8 mouse cellular contexts compared by ENCODE assay signal in the genomic region with DNA sequence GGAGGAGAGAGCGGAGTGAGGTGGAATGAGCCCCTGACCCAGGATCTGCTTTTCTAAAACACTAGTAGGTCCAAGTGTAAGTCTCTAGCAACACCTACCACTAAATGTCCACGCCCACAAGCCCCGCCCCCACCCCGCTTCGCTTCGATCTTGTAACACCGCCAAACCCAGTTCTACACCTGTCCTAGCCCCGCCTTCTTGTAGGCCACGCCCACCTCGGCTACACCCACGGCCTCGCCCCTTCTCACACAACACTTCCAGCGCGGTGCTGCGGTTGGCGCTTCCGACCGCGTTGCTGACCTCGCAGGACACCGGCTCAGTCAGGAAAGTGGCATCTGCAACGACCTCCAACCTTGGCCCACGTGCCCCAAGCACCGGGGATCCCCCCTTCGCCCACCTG. TPM values are rescaled to one million over a fixed set of nuclear protein-coding genes. Genes with fewer than 3 reads are reported as not detected.
DNase-seq lines count a peak whose midpoint lies in the region; ATAC-seq and TF ChIP-seq lines count a peak whose summit lies in the region.

No protein-coding gene starts in this region.

- 0 out of 2 replicates have a peak overlapping the region, but pooled peaks have one; percentile 19 for H3K9ac ChIP-seq in hindbrain, embryonic 11.5 days (ENCODE audit: low read depth, low read length)
- no peak overlapping the region for H3K9ac ChIP-seq in liver, adult 2 months (ENCODE audit: low read depth, low read length)
- H3K9ac ChIP-seq in midbrain, embryonic 16.5 days (ENCODE audit: low read depth, low read length), result no peak overlapping the region; the same call in 1 of the 2 replicates

- peak overlapping the region; percentile 35 for H3K4me2 ChIP-seq in hindbrain, embryonic 11.5 days (replicated peaks; ENCODE audit: low read depth, low read length)
- peak overlapping the region; percentile 23 for H3K4me2 ChIP-seq in midbrain, embryonic 16.5 days (ENCODE audit: low read length)

- peaks cover 65% of the 10 kb centered on the region for H3K27me3 ChIP-seq in hindbrain, embryonic 11.5 days (ENCODE audit: control insufficient read depth, insufficient read depth, low read length)
- peaks cover 14% of the 10 kb centered on the region for H3K27me3 ChIP-seq in liver, adult 2 months (ENCODE audit: control insufficient read depth, insufficient read depth, low read length)
- H3K27me3 ChIP-seq in midbrain, embryonic 16.5 days (ENCODE audit: control insufficient read depth, insufficient read depth, low read depth, low read length), result peaks cover 54% of the 10 kb centered on the region

- H3K4me3 ChIP-seq in hindbrain, embryonic 11.5 days (ENCODE audit: low read depth, low read length), result peak overlapping the region; percentile 35
- H3K4me3 ChIP-seq in liver, adult 2 months (ENCODE audit: insufficient read depth, low read depth, low read length), result no peak overlapping the region
- H3K4me3 ChIP-seq in midbrain, embryonic 16.5 days (ENCODE audit: low read depth, low read length), result no peak overlapping the region

- H3K36me3 ChIP-seq in hindbrain, embryonic 11.5 days (ENCODE audit: control insufficient read depth, insufficient read depth, low read length), result no peaks in the 10 kb centered on the region
- H3K36me3 ChIP-seq in liver, adult 2 months (ENCODE audit: control insufficient read depth, insufficient read depth, low read length), result no peaks in the 10 kb centered on the region
- H3K36me3 ChIP-seq in midbrain, embryonic 16.5 days (ENCODE audit: control insufficient read depth, insufficient read depth, low read length), result no peaks in the 10 kb centered on the region

- TF ChIP-seq POLR2A in liver, adult 2 months (IDR thresholded peaks at IDR 0.05; ENCODE audit: extremely low read depth, insufficient read depth, low read length), result no peak

- H3K27ac ChIP-seq in hindbrain, embryonic 11.5 days (ENCODE audit: low read depth, low read length), result no peak overlapping the region
- no peak overlapping the region for H3K27ac ChIP-seq in liver, adult 2 months (replicated peaks; ENCODE audit: insufficient read depth, low read depth, low read length)
- H3K27ac ChIP-seq in midbrain, embryonic 16.5 days (ENCODE audit: low read length), result no peak overlapping the region

- H3K4me1 ChIP-seq in hindbrain, embryonic 11.5 days (replicated peaks; ENCODE audit: control insufficient read depth, insufficient read depth, low read length), result peaks cover 12% of the 10 kb centered on the region
- peaks cover 4% of the 10 kb centered on the region; the same call in 1 of the 2 replicates for H3K4me1 ChIP-seq in liver, adult 2 months (ENCODE audit: control insufficient read depth, insufficient read depth, low read length)
- peaks cover 27% of the 10 kb centered on the region for H3K4me1 ChIP-seq in midbrain, embryonic 16.5 days (ENCODE audit: control insufficient read depth, insufficient read depth, low read length)

- TF ChIP-seq CTCF in liver, adult 2 months (IDR thresholded peaks at IDR 0.05; ENCODE audit: low read depth, low read length), result no peak

- no peaks in the 10 kb centered on the region for H3K79me2 ChIP-seq in liver, adult 2 months (ENCODE audit: control insufficient read depth, insufficient read depth, low read length)

- no peak for ATAC-seq in hindbrain, embryonic 11.5 days (ENCODE audit: low FRiP score)
- no peak for ATAC-seq in midbrain, embryonic 16.5 days

- DNase-seq in thymus, postnatal 0 days (ENCODE audit: low spot score), result peak; percentile 31
- no peak for DNase-seq in thymus, postnatal 10 days (ENCODE audit: low spot score in 2 of 2)
- no peak for DNase-seq in hindbrain, embryonic 11.5 days (ENCODE audit: low spot score)
- peak; percentile 30 for DNase-seq in liver, adult 2 months (ENCODE audit: extremely low read depth, low read depth, low spot score)
- no peak for DNase-seq in cerebellum, adult 8-10 months
- no peak for DNase-seq in adrenal gland, postnatal 36 days
- DNase-seq in ovary, adult 18-20 months (ENCODE audit: low spot score), result no peak

- 2% methylated on average over 24 of the region's 25 CpGs for WGBS in hindbrain, embryonic 11.5 days
- 3% methylated on average over 25 of the region's 25 CpGs for WGBS in liver, adult 2 months
- WGBS in midbrain, embryonic 16.5 days, result 3% methylated on average over 25 of the region's 25 CpGs

- H3K9me3 ChIP-seq in hindbrain, embryonic 11.5 days (ENCODE audit: control insufficient read depth, low read length), result no peaks in the 10 kb centered on the region
- no peaks in the 10 kb centered on the region for H3K9me3 ChIP-seq in midbrain, embryonic 16.5 days (replicated peaks; ENCODE audit: control insufficient read depth, low read length, poor library complexity, severe bottlenecking)

RNA-seq across cellular contexts. Expression of a gene that starts 3.7 kb away (rescaled TPM):
- 0.10 and 0.17 TPM in 2 replicates for polyA plus RNA-seq in thymus, postnatal 0 days (2015; fragmentation: Nextera tagmentation; extraction: Ambion mirVana)
- polyA plus RNA-seq in hindbrain, embryonic 11.5 days (2014; fragmentation: Nextera tagmentation; extraction: Ambion mirVana), result 18.6 and 25.8 TPM in 2 replicates
- not detected in 2 replicates for total RNA-seq in liver, adult 2 months (2014; rRNA removed)
- polyA plus RNA-seq in liver, adult 2 months (2012; rRNA removed), result not detected in 2 replicates
- polyA plus RNA-seq in midbrain, embryonic 16.5 days (2015; fragmentation: Nextera tagmentation; extraction: Ambion mirVana), result 0.67 and 0.73 TPM in 2 replicates
- total RNA-seq in adrenal gland, postnatal 36 days (2021), result not detected

RNA-seq across cellular contexts. Expression of a gene that starts 4.3 kb away (rescaled TPM):
- polyA plus RNA-seq in thymus, postnatal 0 days (2015; fragmentation: Nextera tagmentation; extraction: Ambion mirVana), result 0.29 and 0.46 TPM in 2 replicates
- 3.3 and 4.5 TPM in 2 replicates for polyA plus RNA-seq in hindbrain, embryonic 11.5 days (2014; fragmentation: Nextera tagmentation; extraction: Ambion mirVana)
- under 0.01 TPM in 1 of 2 replicates, not detected in the other for total RNA-seq in liver, adult 2 months (2014; rRNA removed)
- polyA plus RNA-seq in liver, adult 2 months (2012; rRNA removed), result not detected in 2 replicates
- polyA plus RNA-seq in midbrain, embryonic 16.5 days (2015; fragmentation: Nextera tagmentation; extraction: Ambion mirVana), result 0.46 and 0.50 TPM in 2 replicates
- not detected for total RNA-seq in adrenal gland, postnatal 36 days (2021)

RNA-seq across cellular contexts. Expression of a gene that starts 8.4 kb away (rescaled TPM):
- 1.3 and 2.8 TPM in 2 replicates for polyA plus RNA-seq in thymus, postnatal 0 days (2015; fragmentation: Nextera tagmentation; extraction: Ambion mirVana)
- 165 and 169 TPM in 2 replicates for polyA plus RNA-seq in hindbrain, embryonic 11.5 days (2014; fragmentation: Nextera tagmentation; extraction: Ambion mirVana)
- 0.18 and 0.74 TPM in 2 replicates for total RNA-seq in liver, adult 2 months (2014; rRNA removed)
- polyA plus RNA-seq in liver, adult 2 months (2012; rRNA removed), result 0.65 and 0.70 TPM in 2 replicates
- 761 and 788 TPM in 2 replicates for polyA plus RNA-seq in midbrain, embryonic 16.5 days (2015; fragmentation: Nextera tagmentation; extraction: Ambion mirVana)
- total RNA-seq in adrenal gland, postnatal 36 days (2021), result 10 to 100 TPM; 23.5 to 28.6 TPM

RNA-seq across cellular contexts. Expression of a gene that starts 32.2 kb away (rescaled TPM):
- polyA plus RNA-seq in thymus, postnatal 0 days (2015; fragmentation: Nextera tagmentation; extraction: Ambion mirVana), result 20.2 and 20.3 TPM in 2 replicates
- polyA plus RNA-seq in hindbrain, embryonic 11.5 days (2014; fragmentation: Nextera tagmentation; extraction: Ambion mirVana), result 1.5 and 1.8 TPM in 2 replicates
- total RNA-seq in liver, adult 2 months (2014; rRNA removed), result 0.55 and 1.0 TPM in 2 replicates
- 0.52 and 0.92 TPM in 2 replicates for polyA plus RNA-seq in liver, adult 2 months (2012; rRNA removed)
- 2.7 and 2.9 TPM in 2 replicates for polyA plus RNA-seq in midbrain, embryonic 16.5 days (2015; fragmentation: Nextera tagmentation; extraction: Ambion mirVana)
- total RNA-seq in adrenal gland, postnatal 36 days (2021), result 1 to 10 TPM in 1 of 2 experiments, under 1 TPM in 1; 0.89 to 1.0 TPM

RNA-seq across cellular contexts. Expression of a gene that starts 34.1 kb away (rescaled TPM):
- polyA plus RNA-seq in thymus, postnatal 0 days (2015; fragmentation: Nextera tagmentation; extraction: Ambion mirVana), result 110 and 139 TPM in 2 replicates
- 0.39 and 0.62 TPM in 2 replicates for polyA plus RNA-seq in hindbrain, embryonic 11.5 days (2014; fragmentation: Nextera tagmentation; extraction: Ambion mirVana)
- 1.9 and 2.1 TPM in 2 replicates for total RNA-seq in liver, adult 2 months (2014; rRNA removed)
- 3.3 and 5.0 TPM in 2 replicates for polyA plus RNA-seq in liver, adult 2 months (2012; rRNA removed)
- not detected in 2 replicates for polyA plus RNA-seq in midbrain, embryonic 16.5 days (2015; fragmentation: Nextera tagmentation; extraction: Ambion mirVana)
- 1 to 10 TPM; 1.8 to 2.0 TPM for total RNA-seq in adrenal gland, postnatal 36 days (2021)

Comparison
In these comparisons a context has a peak if more than half of its experiments do, and no peak if none do; other contexts are left out.
1. DNase-seq: peak in thymus, postnatal 0 days (single experiment) and liver, adult 2 months (single experiment); none in thymus, postnatal 10 days (0 of 2), hindbrain, embryonic 11.5 days (single experiment), cerebellum, adult 8-10 months (single experiment), adrenal gland, postnatal 36 days (0 of 2) and ovary, adult 18-20 months (single experiment).
2. RNA of a gene that starts 3.7 kb away (polyA plus RNA-seq): 18.6 to 25.8 TPM in hindbrain, embryonic 11.5 days; 0.67 to 0.73 TPM in midbrain, embryonic 16.5 days, 0.10 to 0.17 TPM in thymus, postnatal 0 days and not detected in liver, adult 2 months; every median in the first group is over 10 times any median in the second.
3. RNA of a gene that starts 8.4 kb away (polyA plus RNA-seq): 761 to 788 TPM in midbrain, embryonic 16.5 days and 165 to 169 TPM in hindbrain, embryonic 11.5 days; 1.3 to 2.8 TPM in thymus, postnatal 0 days and 0.65 to 0.70 TPM in liver, adult 2 months; every median in the first group is over 10 times any median in the second.